Mouse (Mus musculus) liver, postnatal 0 days (tissue): Measurements from ENCODE around the gene Timm29.

Source experiments
- CTCF ChIP-seq: sonication (generic); IDR thresholded peaks from 2 replicates; pipeline ENCODE4 v1.5.1; 2016; ENCODE audit warnings: antibody characterized with exemption, low read depth
- EP300 ChIP-seq: IDR thresholded peaks from 2 replicates; pipeline ENCODE4 v1.6.1; 2016; ENCODE audit warnings: antibody characterized with exemption, low read depth, mild to moderate bottlenecking

GRCm38 (mm10) chr9:21575253-21575652, 17.3 kb upstream of the Timm29 start:
- TF ChIP-seq CTCF (no peak), EP300 (no peak)
